Mouse (Mus musculus) myocyte (in vitro differentiated cells): ENCODE measurements around the gene Mapk13.

Source experiments
- E2F4 ChIP-seq: IDR thresholded peaks from one replicate; pipeline ENCODE4 v1.6.1; 2011; ENCODE audit warnings: mild to moderate bottlenecking, control low read depth, moderate library complexity; ENCODE audit not compliant: insufficient read depth
- MAX ChIP-seq: IDR thresholded peaks from one replicate; pipeline ENCODE4 v1.6.1; 2011; ENCODE audit warnings: low read depth, mild to moderate bottlenecking, control low read depth
- POLR2A ChIP-seq: IDR thresholded peaks from one replicate; pipeline ENCODE4 v1.6.1; 2011; ENCODE audit warnings: low read depth, mild to moderate bottlenecking, control low read depth, moderate library complexity; ENCODE audit not compliant: insufficient read length
- POLR2AphosphoS2 ChIP-seq: IDR thresholded peaks from one replicate; pipeline ENCODE4 v1.6.1; 2011; ENCODE audit warnings: low read depth, control low read depth; ENCODE audit not compliant: insufficient read length
- REST ChIP-seq: IDR thresholded peaks from one replicate; pipeline ENCODE4 v1.6.1; 2011; ENCODE audit warnings: mild to moderate bottlenecking, control low read depth, moderate library complexity; ENCODE audit not compliant: insufficient read depth, insufficient read length
- TCF12 ChIP-seq: IDR thresholded peaks from one replicate; pipeline ENCODE4 v1.6.1; 2011; ENCODE audit warnings: mild to moderate bottlenecking, control low read depth; ENCODE audit not compliant: poor library complexity, insufficient read depth, severe bottlenecking
- TCF3 ChIP-seq: IDR thresholded peaks from one replicate; pipeline ENCODE4 v1.6.1; 2011; ENCODE audit warnings: low read depth, control low read depth; ENCODE audit not compliant: insufficient read length
- USF1 ChIP-seq: IDR thresholded peaks from one replicate; pipeline ENCODE4 v1.6.1; 2011; ENCODE audit warnings: low read depth, mild to moderate bottlenecking, control low read depth, moderate library complexity

DNA sequence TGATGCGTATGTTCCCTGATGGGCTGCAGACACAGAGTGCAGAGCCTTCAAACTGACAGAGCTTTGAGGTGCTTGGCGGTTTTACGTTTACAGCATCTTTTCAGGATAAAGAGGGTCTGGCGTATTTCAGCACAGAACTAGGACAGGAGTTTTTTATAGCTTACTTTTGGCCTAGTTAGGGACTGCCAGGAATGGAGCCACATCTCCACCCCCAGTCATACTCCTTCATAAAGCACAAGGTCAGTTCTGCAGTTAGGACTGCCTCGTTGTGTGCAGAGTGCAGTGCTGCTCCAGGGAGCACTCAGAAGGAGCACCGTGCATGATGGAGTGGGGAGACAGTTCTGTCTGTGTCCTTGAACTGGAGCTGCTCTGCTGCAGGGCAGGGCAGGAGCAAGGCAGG lies 23.3 kb upstream of the Mapk13 start:
- TF ChIP-seq POLR2A, result no peak
- no peak for TF ChIP-seq TCF3
- no peak for TF ChIP-seq USF1
- TF ChIP-seq REST, result no peak
- no peak for TF ChIP-seq TCF12
- no peak for TF ChIP-seq MAX
- TF ChIP-seq E2F4, result no peak
- TF ChIP-seq POLR2AphosphoS2, result no peak
